Mouse (Mus musculus) C2C12 (cell line): ENCODE data around the gene Fev. TPM values are rescaled to one million over a fixed set of nuclear protein-coding genes. Genes with fewer than 3 reads are reported as not detected.
A peak's percentile ranks its signal among the peaks of the same experiment; 100 is the strongest.

Source experiments
- H3K27me3 ChIP-seq: one replicate; pipeline ENCODE4 v1.6.1; 2011; ENCODE audit not compliant: control insufficient read depth, insufficient read depth, insufficient read length
- H3K36me3 ChIP-seq: one replicate; pipeline ENCODE4 v1.6.1; 2011; ENCODE audit not compliant: control insufficient read depth, insufficient read depth
- H3K4me3 ChIP-seq: one replicate; pipeline ENCODE4 v1.5.1; 2011; ENCODE audit warnings: mild to moderate bottlenecking, control low read depth; ENCODE audit not compliant: poor library complexity, insufficient read depth, severe bottlenecking
- H3K79me2 ChIP-seq: one replicate; pipeline ENCODE4 v1.6.1; 2011; ENCODE audit not compliant: control insufficient read depth, insufficient read depth
- H3K79me3 ChIP-seq: one replicate; pipeline ENCODE4 v1.6.1; 2011; ENCODE audit warnings: low read depth, control low read depth
- H3ac ChIP-seq: one replicate; pipeline ENCODE3; 2011; ENCODE audit warnings: low read depth; ENCODE audit not compliant: control insufficient read depth, insufficient read length
- CEBPB ChIP-seq: IDR thresholded peaks from one replicate; pipeline ENCODE4 v1.6.1; 2011; ENCODE audit warnings: low read depth, mild to moderate bottlenecking, control low read depth, moderate library complexity
- CTCF ChIP-seq: IDR thresholded peaks from one replicate; pipeline ENCODE4 v1.5.1; 2011; ENCODE audit not compliant: control insufficient read depth, insufficient read depth, insufficient read length
- FOSL1 ChIP-seq: IDR thresholded peaks from one replicate; pipeline ENCODE4 v1.8.0; 2011; ENCODE audit warnings: mild to moderate bottlenecking, low read length; ENCODE audit not compliant: poor library complexity, insufficient read depth, severe bottlenecking
- MAX ChIP-seq: IDR thresholded peaks from one replicate; pipeline ENCODE4 v1.6.1; 2011; ENCODE audit warnings: mild to moderate bottlenecking, control low read depth
- MYOD1 ChIP-seq: IDR thresholded peaks from one replicate; pipeline ENCODE4 v1.6.1; 2011; ENCODE audit warnings: low read depth; ENCODE audit not compliant: control insufficient read depth, insufficient read length
- MYOG ChIP-seq: IDR thresholded peaks from one replicate; pipeline ENCODE4 v1.6.1; 2011; ENCODE audit not compliant: control insufficient read depth, insufficient read length; ENCODE audit errors: extremely low read depth
- USF1 ChIP-seq: IDR thresholded peaks from one replicate; pipeline ENCODE4 v1.6.1; 2011; ENCODE audit warnings: low read depth, mild to moderate bottlenecking, control low read depth, moderate library complexity
- microRNA-seq: library from miRNA; unstranded; fragments of <30 nt; microRNA quantifications from one replicate; pipeline ENCODE4, GENCODE M21; 2019; ENCODE audit warnings: borderline microRNAs expressed
- polyA plus RNA-seq: library from polyadenylated mRNA; unstranded; fragments of >200 nt; fragmentation: generic; extraction: Trizol; gene quantifications from one replicate; pipeline ENCODE4 v1.2.1, GENCODE M21; 2012; ENCODE audit warnings: missing spikeins

Fev gene
- polyA plus RNA-seq, 1 experiment = not detected

DNA sequence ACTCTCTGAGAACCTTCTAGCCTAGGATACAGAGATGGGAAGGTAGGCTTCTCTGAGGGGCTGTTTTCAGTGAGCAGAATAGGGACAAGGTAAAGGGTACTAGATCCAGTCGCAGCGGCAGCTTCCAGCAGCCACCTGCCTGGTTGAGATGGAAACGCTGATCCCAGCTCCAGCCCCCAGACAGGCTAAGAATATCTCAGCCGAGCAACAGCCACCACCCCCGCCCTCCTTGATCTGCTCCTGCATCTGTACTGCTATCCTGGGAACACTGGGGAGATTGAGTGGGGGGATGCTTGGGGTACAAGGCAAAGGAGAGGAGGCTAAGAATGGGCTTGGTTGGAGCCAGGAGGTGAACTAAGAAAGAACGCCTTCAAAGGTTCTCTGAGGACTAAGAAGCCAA lies 35.0 kb downstream of the Fev start:
- Histone ChIP-seq H3K36me3 (no peaks in the 10 kb centered on the region), H3K27me3 (peaks cover 60% of the 10 kb centered on the region), H3ac (no peak overlapping the region), H3K79me2 (no peaks in the 10 kb centered on the region), H3K79me3 (no peaks in the 10 kb centered on the region), H3K4me3 (no peak overlapping the region)
- TF ChIP-seq MYOG (no peak), USF1 (no peak), CTCF (no peak)

DNA sequence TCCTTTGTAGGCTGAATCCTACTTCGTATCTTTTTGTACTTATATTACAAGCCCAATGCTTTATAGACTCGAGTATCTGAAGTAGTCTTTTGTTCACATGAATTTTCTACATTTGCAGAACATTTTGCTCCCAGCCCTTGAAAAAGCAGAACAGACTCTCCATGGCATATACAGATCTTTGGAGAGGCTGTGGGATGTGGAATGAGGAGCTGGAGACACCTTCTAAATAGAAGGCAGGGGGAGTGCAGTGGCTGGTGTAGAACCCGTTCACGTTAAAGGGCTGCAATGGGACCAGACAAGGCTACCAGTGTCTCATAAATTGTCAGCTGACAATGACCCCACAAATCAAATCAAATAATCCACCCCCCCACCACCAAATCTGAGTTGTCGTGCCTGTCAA lies 36.3 kb downstream of the Fev start:
- no peaks in the 10 kb centered on the region for H3K79me3 ChIP-seq
- H3K36me3 ChIP-seq = no peaks in the 10 kb centered on the region
- peaks cover 55% of the 10 kb centered on the region for H3K27me3 ChIP-seq
- H3K79me2 ChIP-seq = no peaks in the 10 kb centered on the region
- no peak overlapping the region for H3ac ChIP-seq
- no peak overlapping the region for H3K4me3 ChIP-seq
- TF ChIP-seq USF1 (no peak), MYOG (no peak), CEBPB (no peak), MYOD1 (no peak), MAX (no peak), FOSL1 (no peak), CTCF (no peak)

DNA sequence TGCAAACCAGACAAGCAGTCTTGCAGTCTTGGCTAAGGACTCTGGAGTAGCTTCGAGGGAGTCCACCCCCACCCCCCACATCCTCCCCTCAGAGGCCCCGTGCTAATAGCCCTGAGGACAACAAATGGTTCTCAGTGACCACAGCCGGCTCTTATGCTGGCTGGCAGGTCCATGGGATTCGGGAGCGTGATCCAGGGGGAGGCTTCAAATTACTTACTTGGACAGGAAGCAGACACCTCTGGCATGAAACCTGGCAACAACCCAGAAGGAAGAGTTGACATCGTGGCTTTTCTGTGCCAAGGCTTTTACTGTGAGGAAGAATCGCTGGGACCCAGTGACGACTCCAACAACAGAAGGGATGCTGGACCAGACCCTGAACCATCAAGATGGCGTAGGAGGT lies 38.9 kb downstream of the Fev start:
- Histone ChIP-seq H3K36me3 (no peaks in the 10 kb centered on the region), H3K79me3 (no peaks in the 10 kb centered on the region), H3K27me3 (peaks cover 50% of the 10 kb centered on the region), H3K4me3 (no peak overlapping the region), H3K79me2 (no peaks in the 10 kb centered on the region), H3ac (no peak overlapping the region)
- TF ChIP-seq USF1 (no peak), CTCF (no peak), FOSL1 (no peak), CEBPB (no peak), MAX (no peak), MYOD1 (no peak), MYOG (no peak)

DNA sequence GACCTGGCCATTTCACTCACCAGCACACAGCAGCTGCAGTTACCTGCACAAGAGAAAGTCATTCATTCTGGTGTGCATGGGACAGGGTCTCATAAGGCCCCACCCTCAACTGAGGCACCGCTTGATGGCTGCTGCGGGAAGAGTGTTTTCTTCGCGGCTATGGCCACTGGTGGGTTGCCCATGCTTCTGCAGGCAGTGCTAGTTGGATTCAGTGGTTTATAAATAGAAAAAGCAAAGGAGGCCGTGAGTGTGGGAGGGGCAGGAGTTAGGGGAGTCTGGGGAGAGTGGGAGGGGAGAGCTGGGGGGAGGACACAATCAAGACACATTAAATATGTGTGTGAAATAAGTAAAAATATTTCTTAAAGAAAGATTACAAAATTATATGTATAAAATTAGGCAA lies 42.1 kb downstream of the Fev start:
- Histone ChIP-seq H3K36me3 (no peaks in the 10 kb centered on the region), H3K79me2 (no peaks in the 10 kb centered on the region), H3K4me3 (no peak overlapping the region), H3ac (no peak overlapping the region), H3K79me3 (no peaks in the 10 kb centered on the region), H3K27me3 (peaks cover 34% of the 10 kb centered on the region)
- TF ChIP-seq CTCF (no peak), CEBPB (no peak), MAX (no peak), FOSL1 (no peak), USF1 (no peak), MYOD1 (no peak), MYOG (no peak)

DNA sequence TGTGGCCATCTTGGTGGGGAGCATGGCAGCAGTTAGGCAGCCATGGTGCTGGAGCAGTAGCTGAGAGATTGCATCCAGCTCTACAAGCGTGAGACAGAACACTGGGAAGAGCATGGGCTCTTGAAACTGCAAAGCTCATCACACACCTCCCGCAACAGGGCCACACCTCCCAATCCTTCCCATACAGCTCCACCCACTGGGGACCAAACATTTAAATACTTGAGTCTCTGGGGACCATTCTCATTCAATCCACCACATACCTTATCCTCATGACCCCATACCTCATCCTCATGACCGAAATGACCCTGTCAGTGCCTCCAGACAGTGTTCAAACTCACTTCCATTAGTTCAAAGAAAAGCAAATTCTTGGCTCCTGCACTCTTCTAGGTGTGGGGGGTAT lies 52.0 kb downstream of the Fev start:
- Histone ChIP-seq H3K4me3 (no peak overlapping the region), H3K79me2 (no peaks in the 10 kb centered on the region), H3K36me3 (no peaks in the 10 kb centered on the region), H3K27me3 (peaks cover 27% of the 10 kb centered on the region), H3K79me3 (no peaks in the 10 kb centered on the region), H3ac (no peak overlapping the region)
- TF ChIP-seq MYOD1 (no peak), USF1 (no peak), MAX (no peak)

Small RNA genes within 50 kb of the gene (microRNA-seq; reads per million reads assigned to microRNA genes)
- gene Mir375 = 1.4 reads per million, percentile 32 among the genes with 10 or more reads in this experiment

Other genes starting within 250 kb of the Fev start
- 7.6 TPM for gene Ttll4, start 223.7 kb downstream of the Fev start, polyA plus RNA-seq
- gene Cyp27a1, start 171.8 kb downstream of the Fev start, polyA plus RNA-seq = 0.05 TPM
- gene Prkag3, start 136.2 kb downstream of the Fev start, polyA plus RNA-seq = 0.66 TPM
- 3.0 TPM for gene Wnt6, start 113.5 kb downstream of the Fev start, polyA plus RNA-seq
- gene Wnt10a, start 93.9 kb downstream of the Fev start, polyA plus RNA-seq = 12.9 TPM
- gene Cdk5r2, start 30.5 kb downstream of the Fev start, polyA plus RNA-seq = 0.04 TPM
- not detected for gene Cryba2, start 7.7 kb upstream of the Fev start, polyA plus RNA-seq
- gene Cfap65, start 50.2 kb upstream of the Fev start, polyA plus RNA-seq = not detected
- 0.07 TPM for gene Ihh, start 66.3 kb upstream of the Fev start, polyA plus RNA-seq
- gene Nhej1, start 239.8 kb upstream of the Fev start, polyA plus RNA-seq = 5.2 TPM
- 0.08 TPM for gene Slc23a3, start 248.5 kb upstream of the Fev start, polyA plus RNA-seq